15 mouse cellular contexts compared by ENCODE assay signal in genomic region chr17:63060814-63061213, GRCm38 (mm10).
"Had no signal": no experiment of that assay in that cellular context is flagged by ENCODE, and none has a peak within 500 bp of the region (broad histone marks: within the 10 kb centered on the region; RNA-seq: fewer than 3 reads in every experiment).

No protein-coding gene starts in this region.

- H3K36me3 ChIP-seq: neural tube, embryonic 15.5 days; stomach, embryonic 15.5 days had no signal

- H3K27me3 ChIP-seq: neural tube, embryonic 15.5 days; stomach, embryonic 15.5 days had no signal

- H3K4me2 ChIP-seq: neural tube, embryonic 15.5 days; stomach, embryonic 15.5 days had no signal

- H3K9me3 ChIP-seq: neural tube, embryonic 15.5 days; stomach, embryonic 15.5 days had no signal

- H3K4me1 ChIP-seq: stomach, embryonic 15.5 days had no signal

- H3K9ac ChIP-seq: neural tube, embryonic 15.5 days; stomach, embryonic 15.5 days had no signal

- DNase-seq: retina, postnatal 1 day; right cerebral cortex, adult 18-20 months; right cerebral cortex, postnatal 14 days; right cerebral cortex, postnatal 25 days; right cerebral cortex, postnatal 4 days; spleen, adult 18-20 months; thymus, adult 18-20 months; thymus, adult 2 months; thymus, postnatal 14 days; thymus, postnatal 25 days; thymus, postnatal 36 days; thymus, postnatal 4 days had no signal

- H3K27ac ChIP-seq: neural tube, embryonic 15.5 days; stomach, embryonic 15.5 days; stomach, postnatal 0 days had no signal

- H3K4me3 ChIP-seq: neural tube, embryonic 15.5 days; stomach, embryonic 15.5 days had no signal
